Mouse (Mus musculus) right cerebral cortex, postnatal 25 days (tissue): ENCODE data around the gene Serpina3c.

Experiments
- DNase-seq: peaks from one replicate; pipeline ENCODE4 v3.0.0; 2022

Serpina3c gene

DNA sequence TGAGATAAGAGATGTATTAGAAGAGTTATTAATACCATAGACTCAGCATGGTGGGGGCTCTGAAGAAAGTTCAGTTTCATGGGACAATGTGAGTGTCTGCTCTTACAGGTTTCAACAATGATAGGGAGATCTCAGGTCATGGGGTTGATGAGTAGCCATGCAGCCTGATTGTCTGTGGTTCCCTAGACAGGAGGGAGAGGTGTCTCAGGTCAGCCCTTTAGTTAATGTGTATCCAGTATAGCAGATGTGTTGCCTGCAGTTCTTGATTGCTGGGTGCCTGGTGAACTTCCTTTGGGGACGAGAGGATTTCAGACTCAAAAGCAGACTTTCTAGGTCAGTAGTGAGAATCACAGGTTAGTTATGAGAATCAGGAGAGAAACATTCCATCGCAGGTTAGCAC lies 45.2 kb downstream of the Serpina3c start:
- no peak for DNase-seq

GRCm38 (mm10) chr12:104106919-104107318 lies 46.8 kb downstream of the Serpina3c start:
- DNase-seq: no peak

DNA sequence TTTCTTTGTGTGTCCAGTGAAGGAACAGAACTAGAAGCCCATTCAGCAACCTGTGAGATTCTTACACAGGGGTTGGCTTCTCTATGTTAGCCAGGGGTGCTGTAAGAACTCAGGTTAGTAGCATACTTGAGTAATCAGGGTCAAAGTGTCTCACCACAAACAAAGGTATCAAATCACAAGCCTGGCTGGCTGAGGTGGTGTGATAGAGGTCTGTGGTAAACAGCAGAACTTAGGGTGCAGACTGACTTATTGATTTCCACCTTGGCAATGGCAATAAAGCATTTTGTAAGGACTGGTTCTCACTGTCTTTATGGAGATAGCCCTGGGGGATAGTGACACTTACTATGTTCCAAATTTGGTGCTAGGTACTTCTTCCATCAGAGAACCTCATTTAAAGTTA lies 47.8 kb downstream of the Serpina3c start:
- no peak for DNase-seq

- DNase-seq: no peak
Observed at GRCm38 (mm10) chr12:104100768-104101167, 52.9 kb downstream of the Serpina3c start, which contains the start of gene Serpina5. Serpina5 (plus strand) TSS chr12:104101113.
